Mouse (Mus musculus) E14TG2a.4 (cell line): ENCODE results near the gene Gpc6.

Experiments
- H3K27me3 ChIP-seq: 2 replicates; pipeline ENCODE4 v1.6.1; 2014; ENCODE audit warnings: low read length, control low read depth; ENCODE audit not compliant: insufficient read depth
- H3K36me3 ChIP-seq: 2 replicates; pipeline ENCODE4 v1.6.1; 2014; ENCODE audit warnings: low read length, control low read depth; ENCODE audit not compliant: insufficient read depth
- H3K4me1 ChIP-seq: replicated peaks from 2 replicates; pipeline ENCODE4 v1.6.1; 2014; ENCODE audit warnings: low read depth, low read length, control low read depth
- H3K4me3 ChIP-seq: replicated peaks from 2 replicates; pipeline ENCODE4 v1.5.1; 2014; ENCODE audit warnings: mild to moderate bottlenecking, low read length
- H3K9me3 ChIP-seq: 2 replicates; pipeline ENCODE4 v1.6.1; 2014; ENCODE audit warnings: low read length, control low read depth
- CTCF ChIP-seq: conservative IDR thresholded peaks from 2 replicates; pipeline ENCODE4 v1.5.1; 2014; ENCODE audit warnings: low read length
- NANOG ChIP-seq: IDR thresholded peaks from 2 replicates; pipeline ENCODE4 v1.6.1; 2014; ENCODE audit warnings: borderline replicate concordance, low read length, mixed read lengths
- POU5F1 ChIP-seq: IDR thresholded peaks from 2 replicates; pipeline ENCODE4 v1.6.1; 2014; ENCODE audit warnings: low read length, borderline replicate concordance

Gene Gpc6

GRCm38 (mm10) chr14:117605750-117606149 lies 680.6 kb downstream of the Gpc6 start:
- H3K4me1 ChIP-seq, result no peaks in the 10 kb centered on the region
- H3K4me3 ChIP-seq, result no peak overlapping the region
- no peaks in the 10 kb centered on the region for H3K36me3 ChIP-seq
- H3K9me3 ChIP-seq, result no peaks in the 10 kb centered on the region
- TF ChIP-seq POU5F1, result no peak
- no peak for TF ChIP-seq NANOG
- TF ChIP-seq CTCF, result no peak
- no peaks in the 10 kb centered on the region for H3K27me3 ChIP-seq

- TF ChIP-seq CTCF (no peak), NANOG (no peak), POU5F1 (no peak)
- no peak overlapping the region for H3K4me3 ChIP-seq
- no peaks in the 10 kb centered on the region for H3K27me3 ChIP-seq
- H3K4me1 ChIP-seq, result no peaks in the 10 kb centered on the region
- H3K9me3 ChIP-seq, result no peaks in the 10 kb centered on the region
- no peaks in the 10 kb centered on the region for H3K36me3 ChIP-seq
These were observed 686.0 kb downstream of the Gpc6 start for GRCm38 (mm10) chr14:117611113-117611512.

DNA sequence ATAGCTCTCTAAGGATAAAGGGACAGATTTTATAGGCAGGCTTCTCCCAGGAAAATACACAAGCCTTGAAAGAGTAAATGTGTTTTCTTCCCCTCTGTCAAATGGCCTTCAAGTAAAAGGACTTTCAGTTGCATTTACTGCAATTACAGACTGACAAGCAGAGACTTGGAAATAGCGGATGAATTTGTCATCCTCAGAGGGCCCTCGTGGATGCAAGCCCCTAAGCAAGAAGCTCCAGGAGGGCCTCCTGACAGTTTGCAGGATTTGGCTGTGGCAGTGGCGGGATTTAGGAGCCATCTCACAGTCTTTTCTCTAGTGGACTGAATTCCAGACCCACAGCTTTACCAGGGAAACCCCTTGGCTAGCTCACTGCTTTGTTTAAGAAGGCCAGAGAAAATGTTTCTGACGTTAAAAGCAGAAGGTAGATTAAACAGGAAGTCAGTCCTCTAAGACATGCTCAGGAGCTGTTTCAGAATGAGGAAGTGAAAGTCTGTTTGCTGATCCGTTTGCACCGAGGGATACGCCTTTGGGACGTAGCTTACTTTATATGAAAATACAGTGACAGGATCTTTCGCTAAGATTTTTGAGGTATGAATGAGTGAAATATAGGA lies 700.1 kb downstream of the Gpc6 start:
- Histone ChIP-seq H3K9me3 (no peaks in the 10 kb centered on the region), H3K4me3 (no peak overlapping the region), H3K4me1 (no peaks in the 10 kb centered on the region), H3K36me3 (no peaks in the 10 kb centered on the region), H3K27me3 (no peaks in the 10 kb centered on the region)
- no peak for TF ChIP-seq CTCF
- TF ChIP-seq NANOG, result no peak
- TF ChIP-seq POU5F1, result no peak

GRCm38 (mm10) chr14:117634238-117634940 lies 709.3 kb downstream of the Gpc6 start:
- no peaks in the 10 kb centered on the region for H3K27me3 ChIP-seq
- H3K9me3 ChIP-seq, result no peaks in the 10 kb centered on the region
- no peaks in the 10 kb centered on the region for H3K4me1 ChIP-seq
- H3K36me3 ChIP-seq, result no peaks in the 10 kb centered on the region
- no peak overlapping the region for H3K4me3 ChIP-seq
- TF ChIP-seq POU5F1 (no peak), CTCF (no peak), NANOG (no peak)

GRCm38 (mm10) chr14:117641853-117642252 lies 716.7 kb downstream of the Gpc6 start:
- no peaks in the 10 kb centered on the region for H3K27me3 ChIP-seq
- H3K4me3 ChIP-seq, result no peak overlapping the region
- no peaks in the 10 kb centered on the region for H3K36me3 ChIP-seq
- no peaks in the 10 kb centered on the region for H3K9me3 ChIP-seq
- no peaks in the 10 kb centered on the region for H3K4me1 ChIP-seq
- TF ChIP-seq CTCF (no peak), NANOG (no peak), POU5F1 (no peak)

DNA sequence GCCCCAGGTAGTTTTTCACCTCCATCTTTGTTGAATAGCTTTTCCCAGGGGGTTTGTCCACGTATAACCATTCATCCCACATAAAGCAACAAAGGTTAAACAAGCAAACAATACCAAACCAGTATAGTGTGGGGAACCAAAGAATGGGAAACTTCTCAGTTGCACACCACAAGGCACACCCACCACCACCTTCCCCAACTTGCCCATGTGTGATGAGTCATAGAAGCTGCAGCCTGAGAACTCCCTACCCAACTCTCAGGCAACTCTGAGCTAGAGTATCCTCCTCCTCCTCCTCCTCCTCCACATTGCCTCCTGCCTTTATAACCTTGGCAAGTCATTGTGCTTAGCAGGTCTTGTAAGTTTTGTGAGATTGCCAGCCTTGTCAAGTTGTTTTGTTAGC lies 718.0 kb downstream of the Gpc6 start:
- Histone ChIP-seq H3K4me3 (no peak overlapping the region), H3K4me1 (no peaks in the 10 kb centered on the region), H3K27me3 (no peaks in the 10 kb centered on the region), H3K36me3 (no peaks in the 10 kb centered on the region), H3K9me3 (0 out of 2 replicates have a peak, but pooled peaks cover 1% of the 10 kb centered on the region)
- no peak for TF ChIP-seq CTCF

GRCm38 (mm10) chr14:117648199-117648960 lies 723.3 kb downstream of the Gpc6 start:
- no peaks in the 10 kb centered on the region for H3K27me3 ChIP-seq
- TF ChIP-seq NANOG (no peak), POU5F1 (no peak), CTCF (no peak)
- 0 out of 2 replicates have a peak, but pooled peaks cover 10% of the 10 kb centered on the region for H3K9me3 ChIP-seq
- H3K36me3 ChIP-seq, result no peaks in the 10 kb centered on the region
- no peaks in the 10 kb centered on the region for H3K4me1 ChIP-seq
- H3K4me3 ChIP-seq, result no peak overlapping the region

GRCm38 (mm10) chr14:117650141-117650540 lies 725.0 kb downstream of the Gpc6 start:
- H3K4me3 ChIP-seq, result no peak overlapping the region
- H3K4me1 ChIP-seq, result no peaks in the 10 kb centered on the region
- 0 out of 2 replicates have a peak, but pooled peaks cover 10% of the 10 kb centered on the region for H3K9me3 ChIP-seq
- no peaks in the 10 kb centered on the region for H3K27me3 ChIP-seq
- H3K36me3 ChIP-seq, result no peaks in the 10 kb centered on the region
- TF ChIP-seq POU5F1 (no peak), CTCF (no peak), NANOG (no peak)
